Mouse (Mus musculus): ENCODE results near the gene Lrrc75a.

The Lrrc75a gene

GRCm38 (mm10) chr11:62645732-62646494 lies 2.4 kb downstream of the Lrrc75a start:
- DNase-seq (ENCODE audit: inconsistent ontology term), result peak; percentile 66

DNA sequence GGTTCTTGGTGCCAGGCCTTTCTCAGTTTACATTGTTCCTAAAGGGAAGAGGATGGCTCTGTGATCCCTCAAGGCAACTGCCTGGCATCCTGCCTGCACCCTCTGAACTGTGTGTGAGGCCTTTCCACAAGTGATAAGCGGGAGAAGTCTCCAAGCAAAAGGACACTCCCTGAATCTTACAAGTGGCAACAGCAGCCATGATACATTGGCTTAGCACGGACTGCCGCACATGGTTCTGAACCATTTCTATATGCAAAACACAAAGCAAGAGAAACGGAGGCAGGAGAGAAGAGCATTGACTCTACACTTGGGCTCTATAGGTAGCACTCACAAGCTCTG lies 3.0 kb downstream of the Lrrc75a start:
- no peak for DNase-seq (ENCODE audit: inconsistent ontology term)

- DNase-seq (ENCODE audit: inconsistent ontology term), result no peak
These were observed 3.6 kb downstream of the Lrrc75a start for GRCm38 (mm10) chr11:62644602-62645336.

GRCm38 (mm10) chr11:62643681-62644363 lies 4.5 kb downstream of the Lrrc75a start:
- no peak for DNase-seq (ENCODE audit: inconsistent ontology term)

- DNase-seq (ENCODE audit: inconsistent ontology term), result no peak
These were observed 5.2 kb downstream of the Lrrc75a start for GRCm38 (mm10) chr11:62643011-62643631.

DNA sequence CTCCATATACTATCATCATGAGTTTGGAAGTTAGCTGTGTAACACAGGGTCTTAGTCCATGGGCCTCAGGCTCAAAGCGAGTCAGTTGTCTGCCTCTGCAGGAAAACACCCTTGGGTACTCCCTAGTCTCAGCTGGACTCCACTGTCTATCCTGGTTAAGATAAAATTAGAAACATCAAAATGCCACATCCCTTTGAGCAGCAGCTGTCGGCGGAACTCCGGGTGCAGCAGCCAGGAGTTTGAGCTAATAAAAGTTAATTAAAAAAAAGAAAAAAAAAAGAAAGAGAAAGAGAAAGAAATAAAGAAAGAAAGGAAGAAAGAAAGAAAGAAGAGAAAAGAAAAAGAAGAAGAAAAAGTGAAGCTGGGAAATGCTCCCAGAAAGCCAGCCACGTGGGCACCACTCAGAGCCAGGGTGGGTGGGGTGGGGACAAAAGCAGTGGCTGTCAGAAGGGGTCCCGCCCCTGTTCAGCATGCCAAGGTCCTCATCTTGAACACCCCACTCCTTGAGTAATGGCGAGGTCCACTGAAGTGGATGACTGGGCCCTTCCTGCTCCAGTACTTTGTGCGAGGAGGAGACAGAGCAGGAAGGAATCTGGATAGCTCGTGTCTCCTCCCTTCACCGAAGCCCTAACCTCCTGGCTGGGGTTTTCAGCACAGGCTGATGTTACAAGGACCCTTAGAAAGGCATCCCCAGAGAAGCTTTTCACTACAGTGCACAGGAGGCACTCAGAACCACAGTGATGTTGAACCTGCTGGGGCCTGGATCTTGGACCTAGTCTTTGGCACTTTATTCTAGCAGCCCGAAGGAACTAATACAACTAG lies 6.1 kb downstream of the Lrrc75a start:
- no peak for DNase-seq (ENCODE audit: inconsistent ontology term)

DNA sequence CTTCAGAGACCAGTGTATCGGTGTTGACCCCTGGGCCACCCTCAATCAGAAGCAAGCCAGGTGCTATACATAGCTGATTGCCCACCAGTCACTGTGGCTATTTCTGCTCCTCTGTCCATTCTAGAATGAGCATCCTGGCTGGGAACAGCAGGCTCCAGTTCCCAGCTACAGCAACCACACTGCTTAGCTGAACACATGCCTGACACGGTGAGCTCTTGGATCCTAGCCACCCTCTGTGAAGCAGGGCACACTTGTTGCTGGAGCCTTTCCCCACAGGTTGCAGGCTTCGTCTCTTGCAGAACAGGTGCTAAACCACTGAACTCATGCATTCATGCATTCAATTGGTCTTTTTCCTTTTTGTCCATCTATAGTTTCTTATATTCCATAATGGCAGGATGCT lies 7.9 kb downstream of the Lrrc75a start:
- DNase-seq (ENCODE audit: inconsistent ontology term), result no peak

DNA sequence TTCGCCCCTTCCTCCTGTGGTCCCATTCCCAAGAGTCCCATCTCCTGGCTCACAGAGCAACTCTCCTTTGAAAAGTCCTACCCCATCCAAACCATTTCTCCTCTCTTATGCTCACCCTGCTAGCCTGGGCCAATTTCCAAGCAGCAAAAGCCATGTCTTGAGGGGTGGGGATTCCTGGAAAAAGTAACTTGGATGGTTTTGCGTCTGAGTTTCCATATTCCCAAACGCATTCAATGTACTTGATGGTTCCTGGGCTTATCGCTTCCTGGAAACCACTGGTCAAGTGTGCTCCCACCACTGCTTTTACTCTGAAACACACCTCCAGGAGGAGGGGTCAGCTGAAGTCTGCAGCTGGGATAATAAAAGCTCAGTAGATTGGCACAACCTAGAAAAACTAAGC lies 9.9 kb downstream of the Lrrc75a start:
- DNase-seq (ENCODE audit: inconsistent ontology term), result no peak

DNA sequence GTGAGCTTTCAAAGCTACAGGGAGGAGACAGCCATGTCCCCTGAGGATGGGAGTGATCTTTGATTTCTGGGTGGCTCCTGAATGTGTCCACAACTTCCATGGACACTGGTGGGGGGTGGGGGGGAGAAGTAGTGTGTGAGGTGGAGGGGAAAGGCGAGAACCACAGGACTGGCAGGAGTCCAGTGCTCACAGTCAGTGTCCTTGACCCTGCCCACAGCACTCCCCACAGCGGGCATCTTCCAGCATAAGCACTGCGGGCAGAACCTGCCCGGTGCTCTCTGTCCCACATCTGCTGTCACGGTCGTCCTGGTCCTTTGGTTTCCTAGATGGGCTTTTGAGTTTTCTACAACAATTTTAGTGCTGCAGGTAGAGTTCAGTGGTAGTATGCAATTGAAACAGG lies 10.5 kb downstream of the Lrrc75a start:
- DNase-seq (ENCODE audit: inconsistent ontology term), result no peak

DNA sequence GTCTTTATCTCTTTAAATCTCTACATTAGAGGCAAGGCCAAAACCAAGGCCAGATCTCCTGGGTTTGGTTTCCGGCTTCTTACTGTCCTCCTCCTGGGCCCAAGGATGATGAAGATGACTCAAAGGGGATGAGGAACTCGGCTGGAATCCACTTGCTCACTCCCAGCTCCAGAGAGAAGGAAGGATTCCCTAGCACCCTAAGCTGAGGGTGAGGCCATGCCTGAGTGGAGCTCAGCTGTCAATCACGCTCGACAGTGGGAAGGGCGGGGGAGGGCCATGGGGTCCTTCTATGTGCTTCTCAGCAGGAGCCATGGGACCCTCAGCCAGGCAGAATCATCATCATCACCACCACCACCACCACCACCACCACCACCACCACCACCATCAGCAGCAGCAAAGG lies 10.9 kb downstream of the Lrrc75a start:
- no peak for DNase-seq (ENCODE audit: inconsistent ontology term)

DNA sequence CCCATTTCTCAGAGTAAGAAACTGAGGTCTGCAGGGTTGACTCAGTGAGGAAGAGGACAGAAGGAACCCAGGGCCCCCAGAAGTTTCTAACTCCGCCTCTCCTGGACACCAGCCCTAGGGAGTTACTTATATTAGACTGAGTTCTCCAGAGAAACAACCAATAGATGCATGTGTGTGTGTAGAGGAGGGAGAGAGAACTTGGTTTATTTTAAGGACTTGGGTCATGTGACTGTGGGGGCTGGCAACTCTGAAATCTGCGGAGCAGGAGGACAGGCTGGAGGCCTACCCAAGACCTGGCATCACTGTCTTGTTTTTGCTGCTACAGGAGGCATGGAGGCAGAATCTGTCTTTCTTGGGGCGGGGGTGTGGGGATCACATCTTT lies 11.5 kb downstream of the Lrrc75a start:
- no peak for DNase-seq (ENCODE audit: inconsistent ontology term)

- DNase-seq (ENCODE audit: inconsistent ontology term), result peak; percentile 74
These were observed 12.1 kb downstream of the Lrrc75a start for GRCm38 (mm10) chr11:62636105-62636839.

DNA sequence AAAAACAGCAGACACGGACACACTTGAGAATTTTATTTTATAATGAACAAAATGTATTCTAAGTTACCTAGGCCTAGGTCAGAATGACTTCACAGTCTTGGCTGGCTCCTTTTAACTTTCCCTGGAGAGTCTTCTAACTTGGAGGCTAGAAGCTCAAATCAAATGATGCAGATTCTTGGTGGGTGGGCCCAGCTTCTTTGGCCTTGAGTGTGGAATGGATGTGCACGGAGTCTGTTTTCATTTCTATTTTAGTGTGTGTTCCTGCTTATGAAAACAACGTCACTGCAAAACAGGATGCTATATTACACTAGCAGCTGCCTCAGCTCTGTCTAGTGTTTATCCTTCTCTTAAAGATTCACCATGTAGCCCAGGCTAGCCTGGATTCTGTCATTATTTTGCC lies 12.9 kb downstream of the Lrrc75a start:
- no peak for DNase-seq (ENCODE audit: inconsistent ontology term)

GRCm38 (mm10) chr11:62631138-62631537 lies 17.2 kb downstream of the Lrrc75a start:
- no peak for DNase-seq (ENCODE audit: inconsistent ontology term)

GRCm38 (mm10) chr11:62630225-62630821 lies 18.0 kb downstream of the Lrrc75a start:
- DNase-seq (ENCODE audit: inconsistent ontology term), result no peak

DNA sequence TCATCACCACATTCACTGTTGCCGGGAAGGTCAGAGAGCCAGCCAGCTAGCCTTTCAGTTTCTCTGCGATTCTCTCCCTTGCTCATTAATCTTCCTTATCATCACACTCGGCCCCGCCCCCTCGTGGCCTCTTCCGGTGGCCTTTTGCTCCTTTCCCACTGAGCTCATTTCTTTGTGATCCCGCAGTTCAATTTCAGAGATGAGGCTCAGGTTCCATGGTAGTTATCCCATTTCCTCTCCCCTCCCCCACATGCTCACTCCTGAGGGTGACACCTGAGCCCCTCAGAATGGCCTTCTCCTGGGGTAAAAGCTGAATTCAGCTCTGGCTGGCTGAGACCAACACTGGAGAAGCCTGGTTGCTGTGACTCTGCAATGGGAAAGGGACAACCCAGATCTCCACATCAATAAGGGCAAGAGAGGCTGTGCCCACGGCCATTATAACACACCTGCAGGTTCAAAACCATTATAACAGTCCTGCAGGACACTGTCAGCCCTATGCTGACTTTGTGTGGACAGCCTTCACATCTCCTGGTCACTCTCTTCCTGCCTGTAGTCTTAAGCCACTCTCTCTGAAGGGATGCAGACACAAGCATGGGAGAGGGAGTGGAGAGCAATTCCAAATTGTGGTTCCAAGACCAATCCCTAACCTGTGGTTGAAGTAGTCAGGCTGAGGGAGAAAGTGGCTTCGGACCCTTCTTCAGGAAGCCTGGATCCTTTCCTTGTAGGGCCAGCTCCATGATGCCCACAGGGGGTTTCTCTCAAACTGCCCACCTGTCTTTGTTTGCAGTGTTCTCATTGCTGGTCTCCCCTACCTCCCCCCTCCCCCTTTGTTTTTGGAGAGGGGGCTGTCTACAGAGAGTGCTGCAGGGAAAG lies 18.7 kb downstream of the Lrrc75a start:
- peak; percentile 60 for DNase-seq (ENCODE audit: inconsistent ontology term)

DNA sequence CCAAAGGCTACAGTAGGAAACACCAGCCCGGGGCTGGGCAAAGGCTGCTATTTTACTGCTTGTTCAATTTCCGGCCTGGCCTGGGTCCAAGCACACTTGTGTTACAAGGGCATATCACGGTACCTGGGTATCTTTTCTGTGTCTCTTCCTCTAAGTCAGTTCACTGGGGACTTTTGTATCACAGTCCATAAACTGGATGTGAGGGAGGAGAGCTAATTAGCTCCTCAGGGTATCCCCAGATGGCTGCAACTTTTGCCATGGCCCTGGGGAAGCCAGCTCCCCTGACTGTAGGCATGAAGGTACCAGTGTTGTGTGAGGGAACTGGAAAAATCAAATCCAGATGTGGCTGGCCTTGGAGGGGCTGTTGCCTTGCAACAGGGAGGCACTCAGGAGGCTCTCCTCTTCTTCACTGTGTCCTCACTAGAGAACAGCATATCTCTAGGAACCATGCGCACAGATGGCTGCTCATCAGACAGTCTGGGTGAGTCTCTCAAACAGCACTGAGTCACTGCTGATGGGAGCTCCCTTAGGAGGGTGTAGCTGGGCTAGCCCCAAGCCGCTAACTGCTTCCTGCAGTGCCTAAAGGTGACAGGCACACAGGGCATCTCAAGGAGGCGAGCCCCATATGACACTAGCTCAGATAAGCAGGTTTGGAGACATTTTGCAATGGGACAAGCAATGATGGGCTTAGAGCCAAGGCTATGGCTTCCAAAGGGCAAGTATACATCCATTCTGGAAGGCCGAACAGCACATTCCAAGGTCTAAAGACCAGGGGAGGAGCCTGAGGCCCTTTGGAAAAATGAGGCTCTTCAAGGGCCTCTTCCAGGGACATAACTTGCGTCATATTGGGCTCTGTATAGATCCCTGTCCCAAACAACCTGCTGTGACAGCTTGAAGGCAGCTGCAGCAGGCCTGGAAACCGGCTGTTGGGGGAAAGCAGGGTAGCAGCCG lies 23.7 kb downstream of the Lrrc75a start:
- no peak for DNase-seq (ENCODE audit: inconsistent ontology term)

DNA sequence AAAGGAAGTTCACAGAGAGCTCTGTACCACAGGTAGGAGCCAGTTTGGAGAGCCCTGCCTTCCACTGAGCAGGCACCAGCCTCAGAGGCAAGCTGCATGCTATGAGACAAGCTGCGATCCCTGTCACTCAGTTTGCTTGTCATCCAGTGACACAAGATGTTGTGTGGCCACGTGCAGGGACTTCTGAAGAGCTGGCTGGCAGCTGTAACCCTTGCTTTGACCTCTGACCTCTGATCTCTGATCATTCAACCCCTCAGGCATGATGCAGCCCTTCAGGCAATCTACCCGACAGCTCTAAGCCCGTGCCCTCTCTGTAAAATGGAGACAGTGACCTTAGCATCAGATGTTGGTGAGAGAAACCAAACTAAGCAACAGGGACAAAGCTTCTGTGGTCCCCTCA lies 25.5 kb downstream of the Lrrc75a start:
- no peak for DNase-seq (ENCODE audit: inconsistent ontology term)

Data from Muller cell, postnatal 12 days (primary cell).